Mouse (Mus musculus) v-Abl transformed pro-B cells (cell line): ENCODE results near the gene Brk1.

ENCODE experiments used
- in situ Hi-C, 2 experiments: fragments of 400-800 bp; cut with MboI; formaldehyde crosslinking; loops; one replicate each; pipeline ENCODE4 v1.15.1; 2025; ENCODE audit not compliant: unreplicated experiment in 2 of 2

The Brk1 gene

DNA sequence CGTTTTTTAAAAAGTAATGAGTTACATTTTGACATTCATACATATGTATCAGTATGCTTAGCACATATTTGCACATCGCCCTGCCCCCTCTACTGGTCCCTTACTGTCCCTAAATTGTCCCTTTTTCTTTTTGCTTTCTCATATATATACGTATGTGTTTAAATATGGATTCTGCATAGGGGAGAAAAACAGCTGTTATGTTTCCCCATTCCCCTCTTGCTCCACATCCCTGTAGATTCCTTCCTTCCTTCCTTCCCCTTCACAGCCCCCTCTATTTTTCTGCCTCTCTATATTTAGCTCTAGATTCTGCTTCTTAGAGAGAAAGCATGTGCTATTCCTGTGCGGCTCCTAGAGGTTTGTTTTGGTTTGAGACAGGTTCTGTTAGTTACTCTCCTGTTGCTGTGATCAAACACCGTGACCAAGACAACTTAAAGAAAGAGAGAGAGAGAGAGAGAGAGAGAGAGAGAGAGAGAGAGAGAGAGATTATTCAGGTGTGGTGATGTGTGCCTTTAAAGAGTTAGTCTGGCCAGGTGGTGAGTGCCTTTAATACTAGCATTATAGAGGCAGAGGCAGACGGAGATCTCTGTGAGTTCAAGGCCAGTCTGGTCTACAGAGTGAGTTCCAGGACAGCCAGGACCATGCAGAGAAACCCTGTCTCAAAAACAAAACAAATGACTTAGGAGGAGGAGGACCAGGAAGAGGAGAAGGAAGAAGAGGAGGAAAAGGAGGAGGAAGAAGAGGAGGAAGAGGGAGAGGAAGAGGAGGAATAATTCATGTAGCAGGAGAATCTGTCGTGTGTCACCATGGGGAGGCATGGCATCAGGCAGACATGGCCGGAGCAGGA lies 55.3 kb downstream of the Brk1 start:
- in situ Hi-C loops: no loop called here

DNA sequence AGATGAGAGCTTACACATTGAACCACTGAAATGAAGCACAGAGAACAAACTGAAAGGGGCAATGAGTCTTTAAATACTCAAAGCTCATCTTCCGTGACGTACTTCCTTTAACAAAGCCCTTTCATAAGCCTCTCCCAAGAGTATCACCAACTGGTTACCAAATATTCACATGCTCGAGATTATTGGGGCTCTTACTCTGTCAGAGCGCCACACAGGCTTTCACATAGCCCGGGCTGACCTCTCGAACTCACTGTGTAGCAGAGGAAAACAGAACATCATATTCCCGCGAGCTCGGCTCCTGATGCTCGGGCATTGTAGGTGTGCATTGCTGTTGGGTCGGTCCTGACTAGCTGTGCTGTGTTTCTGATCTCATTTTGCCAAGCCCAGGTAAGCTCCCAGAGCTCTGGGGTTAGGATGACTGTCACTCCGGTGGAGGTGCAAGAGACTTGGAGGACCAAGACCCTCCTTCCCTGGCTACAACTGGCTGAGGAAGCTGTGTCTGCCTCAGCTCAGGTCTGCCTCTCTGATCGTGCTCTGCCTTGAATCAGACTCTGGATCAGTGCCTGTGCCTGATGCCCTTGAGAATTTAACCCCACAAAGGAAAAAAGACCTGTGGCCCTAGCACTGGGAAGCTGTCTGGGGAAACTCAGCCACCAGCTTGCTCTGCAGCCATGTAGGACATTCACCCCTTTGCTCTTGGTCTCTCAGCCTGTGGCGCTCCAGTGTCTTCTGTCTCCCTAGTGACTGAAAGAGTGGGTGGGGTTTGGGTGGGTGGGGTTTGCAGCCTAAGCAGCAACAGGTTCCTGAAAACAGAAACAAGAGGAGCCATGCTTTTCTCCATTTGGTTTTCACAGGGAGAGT lies 56.1 kb downstream of the Brk1 start:
- in situ Hi-C loops: no loop called here

DNA sequence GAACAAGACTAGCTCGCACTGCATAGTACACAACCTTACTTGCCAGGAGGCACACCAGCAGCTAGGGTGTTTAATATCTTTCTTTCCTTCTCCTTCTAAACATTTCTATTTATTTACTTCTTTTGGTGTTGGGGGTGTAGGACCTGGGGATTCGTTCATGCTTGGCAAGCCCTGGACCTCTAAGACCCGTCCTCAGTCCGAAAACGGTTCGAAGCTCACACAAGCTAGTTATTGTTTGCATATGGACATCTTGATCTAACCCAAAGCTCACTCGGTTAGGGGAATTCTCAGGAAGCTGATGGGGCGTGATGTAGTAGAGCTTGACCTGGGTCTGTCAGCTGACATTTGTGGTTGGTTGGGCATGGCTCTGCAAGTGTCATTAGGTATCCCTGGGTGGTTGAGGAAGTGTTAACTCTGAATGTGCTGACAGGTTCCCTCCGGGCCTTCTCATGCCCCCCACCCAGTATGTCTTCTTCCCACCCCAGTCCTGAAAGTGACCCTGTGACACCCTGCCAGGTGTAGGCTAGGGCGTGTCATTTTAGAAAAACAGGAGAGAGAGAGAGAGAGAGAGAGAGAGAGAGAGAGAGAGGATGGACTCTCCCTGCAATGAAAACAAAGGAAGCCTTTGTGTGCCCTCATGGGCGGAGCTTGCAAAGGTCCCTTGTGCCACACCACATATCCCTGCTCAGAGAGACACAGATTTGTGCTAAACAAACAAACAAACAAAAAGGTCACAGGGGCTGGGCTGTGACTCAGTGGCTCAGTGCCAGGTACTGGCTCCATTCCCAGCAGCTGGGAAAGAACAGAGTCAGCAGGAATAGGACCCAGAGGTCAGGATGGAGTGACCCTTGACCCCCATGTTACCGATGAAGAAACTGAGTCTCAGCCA lies 57.0 kb downstream of the Brk1 start:
- in situ Hi-C loops: no loop called here

DNA sequence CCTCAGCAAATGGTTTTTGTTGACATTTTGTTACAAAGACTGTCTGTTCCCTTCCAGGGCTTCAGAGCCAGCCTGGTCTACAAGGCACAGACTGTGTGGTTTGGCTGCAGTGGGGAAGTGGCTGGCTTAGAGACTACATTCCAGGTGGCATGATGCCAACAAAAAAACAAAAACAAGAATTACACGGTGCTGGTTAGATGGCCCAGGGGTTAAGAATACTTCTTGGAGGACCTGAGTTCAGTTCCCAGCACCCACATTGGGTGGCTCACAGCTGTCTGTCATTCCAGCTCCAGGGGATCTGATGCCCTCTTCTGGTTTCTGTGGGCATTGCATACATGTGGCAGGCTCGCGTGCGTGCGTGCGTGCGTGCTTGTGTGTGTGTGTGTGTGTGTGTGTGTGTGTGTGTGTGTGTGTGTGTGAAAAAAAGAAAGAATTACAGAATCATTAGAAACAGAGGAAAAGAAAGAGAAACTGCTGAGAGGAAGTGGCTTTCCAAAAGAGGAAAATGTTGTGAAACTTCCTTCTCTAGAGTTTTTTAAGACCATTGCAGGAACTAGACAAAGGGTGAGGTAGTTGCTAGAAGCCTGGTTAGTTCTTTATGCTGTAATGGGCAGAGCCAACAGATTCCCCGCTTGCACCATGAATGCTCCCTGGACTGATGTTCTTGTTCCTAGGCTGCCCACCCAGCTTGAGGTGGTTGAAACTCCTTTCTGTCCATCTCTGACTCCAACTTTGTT lies 58.6 kb downstream of the Brk1 start:
- in situ Hi-C loops: no loop called here

DNA sequence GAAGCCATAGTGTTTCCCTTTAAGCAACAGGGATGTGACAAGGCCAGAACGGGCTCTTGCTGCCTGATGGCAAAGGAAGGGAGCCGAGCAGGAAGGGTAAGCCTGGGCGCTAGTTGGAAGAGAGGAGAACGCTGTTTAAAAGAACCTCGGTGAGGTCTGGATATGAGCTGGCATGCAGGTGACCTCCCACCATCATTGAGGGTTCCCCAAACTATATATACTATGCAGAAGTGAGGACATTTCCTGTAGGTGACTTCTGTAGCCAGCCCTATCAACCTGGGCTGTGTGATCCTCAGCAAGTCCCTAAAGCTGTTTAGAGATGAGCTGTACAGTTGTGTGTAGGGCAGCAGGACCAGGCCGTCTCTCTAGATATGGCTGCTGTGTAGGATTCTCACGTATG lies 59.7 kb downstream of the Brk1 start:
- in situ Hi-C loops: no loop called here
